In the genomic region with DNA sequence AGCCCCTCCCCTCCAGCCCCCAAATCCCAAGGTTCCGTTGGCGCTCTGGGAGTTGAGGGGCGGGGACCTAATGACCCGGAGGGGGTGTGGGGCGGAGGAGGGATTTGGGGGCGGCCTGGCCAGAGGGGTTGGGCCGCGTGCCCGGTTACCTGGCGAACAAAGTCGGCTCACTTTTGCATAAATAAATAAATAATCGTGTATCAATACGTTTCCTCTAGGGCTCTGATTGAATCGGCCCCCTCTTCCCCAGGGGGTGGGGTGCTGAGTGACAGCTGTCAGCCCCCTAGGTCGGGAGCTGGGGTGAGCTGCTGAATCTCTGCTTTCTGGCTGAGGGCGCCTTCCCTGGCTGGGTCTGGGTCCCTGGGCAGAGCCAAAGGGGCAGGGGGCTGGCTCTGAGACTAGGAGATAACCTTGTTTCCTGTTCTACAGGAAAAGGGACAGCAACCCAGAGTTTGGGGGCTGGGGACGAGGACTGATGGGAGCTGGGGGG, we compare ENCODE assay signal across 8 mouse cellular contexts. TPM values are rescaled to one million over a fixed set of nuclear protein-coding genes. Genes with fewer than 3 reads are reported as not detected.
A peak's percentile ranks its signal among the peaks of the same experiment; 100 is the strongest.
DNase-seq lines count a peak whose midpoint lies in the region; ATAC-seq lines count a peak whose summit lies in the region.

No protein-coding gene starts in this region.

- H3K27me3 ChIP-seq in midbrain, embryonic 10.5 days (ENCODE audit: low read depth, poor library complexity, severe bottlenecking) = peaks cover 21% of the 10 kb centered on the region

- 2% methylated on average over 17 of the region's 17 CpGs for WGBS in midbrain, embryonic 10.5 days

- H3K36me3 ChIP-seq in midbrain, embryonic 10.5 days = 0 out of 2 replicates have a peak, but pooled peaks cover 2% of the 10 kb centered on the region

- H3K4me1 ChIP-seq in brown adipose tissue, adult 24 weeks (ENCODE audit: control insufficient read depth, insufficient read depth, insufficient read length, low read length) = peaks cover 19% of the 10 kb centered on the region
- H3K4me1 ChIP-seq in midbrain, embryonic 10.5 days = peaks cover 89% of the 10 kb centered on the region

- no peak for ATAC-seq in frontal cortex, adult (ENCODE audit: low TSS enrichment)

- H3K27ac ChIP-seq in brown adipose tissue, adult 24 weeks (replicated peaks; ENCODE audit: low read depth, low read length) = peak overlapping the region; percentile 45; the same call in 1 of the 2 replicates
- peak overlapping the region; percentile 98 for H3K27ac ChIP-seq in midbrain, embryonic 10.5 days (replicated peaks)

- no peaks in the 10 kb centered on the region for H3K9me3 ChIP-seq in midbrain, embryonic 10.5 days (replicated peaks)

- H3K4me3 ChIP-seq in brown adipose tissue, adult 24 weeks (ENCODE audit: insufficient read depth, low read depth, low read length) = peak overlapping the region; percentile 73
- H3K4me3 ChIP-seq in midbrain, embryonic 10.5 days = peak overlapping the region; percentile 96

- DNase-seq in right cerebral cortex, postnatal 14 days = peak; percentile 41
- no peak for DNase-seq in right cerebral cortex, adult 18-20 months
- peak; percentile 44 to 56 for DNase-seq in gastrocnemius, postnatal 4 days (ENCODE audit: low spot score in 2 of 2)
- DNase-seq in kidney, adult 9 months = peak; percentile 52
- peak; percentile 71 for DNase-seq in midbrain, embryonic 10.5 days (ENCODE audit: low spot score)
- peak; percentile 65 for DNase-seq in thymus, postnatal 14 days

RNA-seq across cellular contexts. Expression of a gene that starts 1.8 kb away (rescaled TPM):
- polyA plus RNA-seq in brown adipose tissue, adult 24 weeks (2012; ENCODE audit: insufficient read depth, insufficient read length, missing spikeins) = 16.4 and 26.1 TPM in 2 replicates
- 100 to 1,000 TPM; 107 to 112 TPM for total RNA-seq in gastrocnemius, postnatal 4 days (2021)
- 5.7 and 5.8 TPM in 2 replicates for polyA plus RNA-seq in midbrain, embryonic 10.5 days (2016; fragmentation: Nextera tagmentation; extraction: Ambion mirVana)

RNA-seq across cellular contexts. Expression of a gene that starts 38.9 kb away (rescaled TPM):
- 0.55 TPM in 1 of 2 replicates, not detected in the other for polyA plus RNA-seq in brown adipose tissue, adult 24 weeks (2012; ENCODE audit: insufficient read depth, insufficient read length, missing spikeins)
- under 1 TPM; 0.47 to 0.78 TPM for total RNA-seq in gastrocnemius, postnatal 4 days (2021)
- 0.05 and 0.10 TPM in 2 replicates for polyA plus RNA-seq in midbrain, embryonic 10.5 days (2016; fragmentation: Nextera tagmentation; extraction: Ambion mirVana)
